Mouse (Mus musculus) left cerebral cortex, adult 9 months (tissue): Measurements from ENCODE around the gene Slc16a1.
A peak's percentile ranks its signal among the peaks of the same experiment; 100 is the strongest.
"Not testable (repeated sequence)": the region's sequence is repeated elsewhere in the genome, so short reads cannot be mapped to it uniquely, and the experiment has no call there.

Experiments
- DNase-seq, 2 experiments: peaks; one replicate each; pipeline ENCODE4 v3.0.0; 2022; ENCODE audit warnings: low spot score in 2 of 2

Gene Slc16a1

DNA sequence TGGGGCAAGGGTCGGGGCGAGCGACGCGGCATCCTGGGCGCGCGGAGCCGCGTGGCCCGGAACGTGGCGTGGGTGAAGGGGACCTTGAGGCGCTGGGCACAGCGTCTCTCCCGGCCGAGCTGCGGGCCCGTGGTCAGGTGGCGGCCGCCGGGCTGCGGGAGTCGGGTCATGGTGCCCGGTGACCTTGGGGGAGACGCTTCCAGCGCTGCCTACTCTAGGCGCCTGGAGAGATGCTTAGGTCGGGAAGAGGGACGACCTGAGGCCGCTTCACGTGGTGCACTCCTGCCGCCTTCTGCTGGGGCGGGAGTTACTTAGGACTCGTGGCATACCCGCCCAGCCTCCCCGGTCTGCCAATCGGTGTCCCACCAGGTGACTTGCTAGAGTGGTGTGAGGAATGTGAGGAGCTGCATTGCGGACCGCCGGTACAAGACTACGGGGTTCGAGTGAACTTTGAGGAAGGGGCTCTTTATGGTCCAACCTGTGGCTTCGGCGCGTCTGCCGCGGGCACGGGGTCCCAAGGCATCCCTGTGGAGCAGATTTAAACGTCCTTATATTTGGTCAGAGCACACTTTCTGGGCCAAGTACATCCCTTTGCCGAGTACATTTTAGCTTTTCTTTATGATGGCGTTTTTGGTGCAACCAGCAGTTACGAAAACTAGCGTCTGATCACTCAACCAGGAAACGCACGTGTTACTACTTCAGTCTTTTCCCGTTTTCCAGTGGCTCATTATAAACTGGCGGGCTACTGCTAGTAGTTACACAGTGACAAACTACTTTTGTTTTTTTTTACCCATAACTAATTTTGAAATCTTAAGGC is 672 bp downstream of the Slc16a1 start:
- DNase-seq: peak in 1 of 2 experiments; percentile 46

DNA sequence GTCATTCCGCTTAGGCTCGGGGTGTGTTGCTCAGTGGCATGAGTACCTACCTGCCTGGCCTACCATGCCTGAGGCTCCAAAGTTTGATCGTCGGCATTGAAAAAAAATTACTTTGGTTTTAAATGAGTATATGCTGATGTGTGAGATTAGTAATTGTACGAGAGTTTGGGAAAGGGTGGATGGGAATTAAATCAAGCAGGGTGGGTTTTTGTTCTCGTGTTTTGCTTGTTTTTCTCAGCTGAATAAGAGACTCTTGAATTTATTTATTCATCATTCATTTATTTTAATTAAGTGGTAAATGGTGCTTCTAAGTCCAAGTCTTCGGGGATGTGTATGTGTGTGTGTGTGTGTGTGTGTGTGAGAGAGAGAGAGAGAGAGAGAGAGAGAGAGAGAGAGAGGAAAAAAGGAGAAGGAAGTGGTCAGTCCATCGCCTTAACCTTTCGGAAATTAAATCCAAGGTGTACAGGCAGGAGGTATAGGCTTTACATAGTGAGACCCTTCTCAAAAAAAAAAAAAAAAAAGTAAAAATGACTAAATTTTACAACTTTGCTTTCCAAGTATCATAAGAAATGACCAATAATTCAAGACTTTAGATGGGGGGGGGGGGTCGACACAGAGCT is 1.4 kb downstream of the Slc16a1 start:
- no peak for DNase-seq

DNA sequence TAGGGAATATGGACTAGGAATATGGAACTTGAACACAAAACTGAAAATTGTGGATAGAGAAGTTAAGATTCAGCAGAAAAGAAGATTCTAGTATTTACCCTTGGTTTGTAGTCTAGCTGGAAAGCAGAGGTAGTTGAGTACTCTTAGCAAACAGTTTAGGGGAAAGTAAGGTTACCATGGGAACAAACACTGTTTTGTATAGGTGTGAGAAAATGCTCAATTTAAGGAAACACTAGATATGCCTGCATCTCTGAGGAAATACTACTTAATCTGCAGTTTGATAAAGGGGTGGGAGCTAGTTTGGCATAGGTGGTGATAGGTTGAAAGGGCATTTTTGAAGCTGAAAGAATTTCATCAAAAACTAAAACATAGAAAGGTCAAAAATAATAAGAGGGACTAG is 2.4 kb downstream of the Slc16a1 start:
- DNase-seq: no peak

DNA sequence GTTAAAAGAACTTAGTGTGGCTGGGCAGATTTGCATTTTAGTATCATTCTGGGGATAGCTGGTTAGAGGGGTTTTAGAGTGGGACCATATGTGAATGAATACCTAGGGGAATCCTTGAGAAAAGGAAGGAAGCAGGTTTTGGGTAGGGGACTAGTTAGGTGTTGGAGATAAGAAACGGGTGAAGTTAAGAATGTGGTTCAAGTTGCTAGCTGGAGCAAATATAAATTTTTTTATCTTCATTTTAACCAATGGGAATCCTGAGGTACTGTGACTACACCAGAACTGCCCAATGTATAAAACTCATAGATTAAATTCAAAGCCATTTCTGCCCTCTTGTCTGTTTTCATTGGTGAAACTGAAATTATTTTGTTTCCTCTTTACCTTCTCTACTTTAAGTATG is 2.8 kb downstream of the Slc16a1 start:
- DNase-seq: no peak

DNA sequence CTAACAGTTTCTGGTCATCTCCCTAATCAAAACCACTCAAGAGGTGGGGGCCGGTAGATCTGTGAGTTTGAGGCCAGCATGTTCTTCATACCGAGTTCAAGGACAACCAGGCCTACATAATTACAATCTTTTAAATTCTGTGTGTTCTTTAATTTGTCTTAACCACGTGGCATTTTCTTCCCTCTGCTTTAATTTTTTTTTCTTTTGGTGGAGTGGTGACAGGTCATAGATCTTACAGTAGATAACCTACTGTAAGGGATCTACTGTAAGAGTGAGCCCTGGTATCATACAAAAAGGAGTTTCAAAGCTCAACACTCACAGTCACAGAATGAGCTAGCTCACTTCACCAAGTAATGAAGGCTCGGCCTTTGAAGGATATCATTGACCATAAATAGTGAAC is 4.6 kb downstream of the Slc16a1 start:
- no peak for DNase-seq

DNA sequence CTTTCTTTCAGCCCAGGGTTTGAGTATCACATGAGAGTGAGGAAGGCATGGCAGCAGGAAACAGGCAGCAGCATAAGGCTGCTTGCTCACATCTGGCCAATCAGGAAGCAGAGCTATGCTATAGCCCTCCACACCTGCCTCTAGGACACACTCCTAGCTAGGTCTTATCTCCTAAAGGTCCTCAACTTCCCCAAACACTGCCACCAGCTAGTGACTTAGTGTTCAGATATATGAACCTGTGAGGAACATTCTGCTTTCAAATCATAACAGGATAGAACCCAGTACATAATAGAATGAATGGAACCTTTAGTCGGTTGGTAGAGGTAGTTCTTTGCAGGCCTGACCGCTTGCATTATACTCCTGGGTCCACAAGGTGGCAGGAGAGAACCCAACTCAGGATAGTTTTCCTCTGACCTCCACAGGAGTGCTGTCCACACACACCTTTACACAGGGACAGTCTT is 5.4 kb downstream of the Slc16a1 start:
- DNase-seq: peak in 1 of 2 experiments; percentile 64

DNA sequence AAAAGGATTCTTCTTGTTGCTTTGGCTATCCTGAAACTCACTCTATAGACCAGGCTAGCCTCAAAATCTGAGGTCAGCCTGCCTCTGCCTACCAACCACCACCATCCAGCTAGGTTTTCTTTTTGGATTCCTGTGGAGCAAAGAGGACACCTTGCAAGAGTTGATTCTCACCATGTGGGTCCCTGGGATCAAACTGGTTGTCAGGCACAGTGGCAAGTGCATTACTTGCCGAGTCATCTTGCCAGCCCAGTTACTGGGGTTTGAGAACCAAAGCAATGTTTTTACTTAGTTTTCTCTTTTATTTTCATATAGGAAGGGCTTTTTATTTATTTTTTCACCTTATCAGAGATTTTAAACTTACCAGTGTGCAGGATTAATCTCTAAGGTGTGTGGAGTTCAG is 5.9 kb downstream of the Slc16a1 start:
- no peak for DNase-seq

DNA sequence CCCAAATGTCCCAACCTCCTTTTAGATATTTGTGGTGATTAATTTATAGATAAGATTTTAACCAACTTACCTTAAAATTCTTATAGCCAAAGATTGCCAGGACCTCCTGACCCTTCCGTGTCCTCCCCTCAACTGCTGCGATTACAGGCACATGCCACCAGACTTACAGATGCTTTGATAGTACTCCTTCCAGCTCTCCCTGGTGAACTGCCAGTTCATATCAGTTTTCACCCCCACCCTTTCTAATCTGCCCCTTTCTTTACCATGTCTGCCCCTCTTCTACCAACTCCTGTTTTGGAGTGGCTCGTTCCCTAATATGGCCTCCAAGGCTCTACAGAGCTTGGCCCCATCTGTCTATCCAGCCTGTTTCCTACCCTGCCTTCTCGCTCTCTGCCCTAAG is 15.8 kb downstream of the Slc16a1 start:
- DNase-seq: no peak

DNA sequence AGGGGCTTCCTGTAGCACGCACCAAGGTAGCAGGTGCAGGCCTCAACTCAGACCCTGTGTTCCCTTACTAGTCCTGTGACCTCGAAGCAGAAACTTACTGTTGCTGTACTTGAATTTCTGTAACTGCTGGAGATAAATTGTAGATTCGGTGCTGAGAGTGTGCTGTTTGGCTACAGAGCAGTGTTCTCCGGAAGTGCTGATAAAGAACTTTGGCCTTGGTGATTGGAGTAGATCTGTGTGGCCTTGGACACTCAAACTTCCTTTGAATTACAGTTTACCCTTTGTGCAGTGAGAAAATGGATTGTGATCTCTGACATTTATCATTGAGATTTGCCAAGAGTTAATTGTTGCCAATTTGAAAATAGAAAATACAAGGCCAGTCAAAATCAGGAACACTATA is 16.5 kb downstream of the Slc16a1 start:
- DNase-seq: no peak

DNA sequence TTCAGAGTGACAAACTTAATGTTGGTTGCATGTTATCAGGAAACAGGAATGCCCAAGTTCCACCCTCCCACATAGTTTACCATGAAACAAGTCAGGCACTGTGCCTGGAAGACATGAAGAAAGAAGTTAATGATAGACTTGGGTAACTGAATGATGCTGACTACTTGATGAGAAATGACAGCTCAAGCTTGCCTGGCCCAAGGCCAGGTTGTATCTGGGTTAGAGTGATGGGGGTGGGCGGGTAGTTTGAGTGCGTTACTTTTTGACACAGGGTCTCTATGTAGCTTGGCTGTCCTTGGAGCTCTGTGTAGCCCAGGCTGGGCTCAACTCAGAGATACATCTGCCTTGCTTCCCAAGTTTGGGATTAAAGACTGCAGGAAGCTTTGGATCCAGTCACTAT is 20.2 kb downstream of the Slc16a1 start:
- DNase-seq: no peak

DNA sequence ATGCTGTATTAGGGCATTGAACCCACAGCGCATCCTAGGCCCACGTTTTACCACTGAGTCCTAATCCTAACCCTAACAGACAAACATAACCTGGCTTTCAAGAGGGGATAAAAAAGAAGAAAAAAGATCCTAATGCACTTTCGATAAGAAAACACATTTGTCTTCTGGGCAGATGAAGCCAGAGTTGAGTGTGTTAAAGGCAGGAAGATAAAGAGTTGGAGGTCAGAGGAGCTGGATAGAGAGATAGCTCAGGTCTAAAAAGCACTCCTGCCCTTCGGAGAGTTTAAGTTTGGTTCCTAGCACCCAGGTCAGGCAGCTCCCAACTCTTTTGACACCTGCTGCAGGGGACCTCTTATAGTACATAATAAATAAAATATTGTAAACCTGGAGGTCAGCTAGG is 21.3 kb downstream of the Slc16a1 start:
- no peak for DNase-seq

DNA sequence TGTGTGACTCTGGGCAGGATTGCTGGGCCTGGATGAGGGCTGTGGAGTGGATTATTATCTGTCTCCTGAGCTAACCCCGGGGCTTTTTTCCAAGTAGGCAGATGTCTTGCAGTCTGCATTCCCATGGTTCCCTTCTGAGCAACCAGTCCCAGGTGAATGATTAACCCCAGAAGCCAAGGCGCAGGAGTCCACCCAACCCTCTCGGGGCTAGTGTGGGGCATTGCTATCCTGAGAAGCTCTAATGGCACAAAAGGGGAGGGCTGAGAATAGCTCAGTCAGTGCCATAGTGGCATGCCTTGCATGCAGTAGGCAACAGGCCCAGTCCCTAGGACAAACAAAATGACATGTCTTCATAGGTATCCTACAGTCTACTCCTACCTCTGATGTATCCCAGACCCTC is 22.1 kb downstream of the Slc16a1 start:
- DNase-seq: no peak

DNA sequence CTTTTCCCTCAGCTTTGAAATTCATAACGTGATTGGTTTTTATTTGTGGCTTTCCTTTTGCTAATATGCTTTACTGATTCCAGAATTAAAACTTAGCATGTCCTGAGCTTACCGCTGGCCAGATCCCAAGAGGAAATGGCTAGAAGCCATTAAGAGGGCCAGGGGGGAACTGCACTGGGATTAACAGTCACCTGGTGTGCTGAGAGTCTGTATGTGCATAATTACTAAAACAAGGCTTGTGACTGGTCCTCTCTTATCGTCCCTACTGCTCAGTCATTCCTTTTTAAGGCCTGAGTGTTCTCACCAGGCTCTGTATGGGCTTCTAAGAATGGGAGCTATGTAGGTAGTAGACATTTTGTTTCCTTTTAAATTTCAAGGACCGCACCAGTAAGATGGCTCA is 23.5 kb downstream of the Slc16a1 start:
- no peak for DNase-seq

DNA sequence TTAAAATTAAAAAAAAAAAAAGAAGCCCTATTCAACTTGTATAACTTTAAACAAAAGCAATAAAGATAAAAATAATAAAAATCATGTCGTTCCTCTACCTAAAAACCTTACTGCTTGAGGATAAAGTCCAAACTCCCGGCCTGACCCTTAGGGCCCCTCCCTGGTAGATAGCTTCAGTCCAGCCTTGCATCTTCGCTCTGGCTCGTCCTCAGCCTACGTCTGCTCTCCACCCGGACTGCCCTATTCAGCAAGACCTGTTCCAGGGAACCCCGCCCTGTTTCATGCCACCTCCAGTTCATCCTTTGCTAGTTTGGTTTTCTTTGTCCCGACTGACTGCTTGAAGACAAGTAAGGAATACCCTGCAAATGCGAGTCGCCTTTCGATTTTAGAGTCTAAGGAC is 24.5 kb downstream of the Slc16a1 start:
- DNase-seq: no peak

DNA sequence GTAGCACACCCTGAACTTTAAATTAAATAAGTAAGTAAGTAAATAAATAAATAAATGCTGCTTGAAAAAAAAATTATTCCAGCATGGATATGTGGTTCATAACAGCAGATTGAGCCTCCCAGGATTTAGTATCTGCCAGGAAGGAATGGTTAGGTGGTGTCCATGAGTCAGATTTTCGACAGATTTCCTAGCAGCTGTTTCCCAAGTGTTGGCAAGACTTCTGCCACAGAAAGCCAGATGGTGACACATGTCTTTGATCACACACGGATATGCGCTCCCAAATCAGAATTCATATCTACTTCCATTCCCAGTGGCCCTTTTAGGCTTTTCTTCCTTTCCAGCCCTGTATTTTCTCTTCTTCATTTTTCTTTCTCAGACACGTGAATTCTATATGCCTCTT is 28.5 kb downstream of the Slc16a1 start:
- peak; percentile 59 to 91 for DNase-seq

DNA sequence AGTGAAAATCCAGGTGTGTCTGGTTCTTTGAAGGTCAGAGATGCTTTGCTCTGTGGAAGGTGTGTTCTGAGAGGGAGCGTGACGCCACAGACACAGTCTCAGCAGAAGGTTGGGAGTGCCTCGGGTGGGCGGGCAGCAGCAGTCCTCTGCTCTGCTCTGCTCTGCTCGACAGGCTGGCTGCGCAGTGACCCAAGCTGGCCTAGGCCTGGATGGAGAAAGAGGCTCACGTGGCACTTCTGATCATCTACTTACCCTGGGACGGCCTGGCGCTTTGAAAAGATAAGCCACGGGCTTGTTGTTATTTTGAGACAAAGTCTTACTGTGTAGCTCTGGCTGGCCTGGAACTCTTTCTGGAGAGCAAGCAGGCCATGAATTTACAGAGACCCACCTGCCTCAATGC is 29.0 kb downstream of the Slc16a1 start:
- peak in 1 of 2 experiments; percentile 36 for DNase-seq

DNA sequence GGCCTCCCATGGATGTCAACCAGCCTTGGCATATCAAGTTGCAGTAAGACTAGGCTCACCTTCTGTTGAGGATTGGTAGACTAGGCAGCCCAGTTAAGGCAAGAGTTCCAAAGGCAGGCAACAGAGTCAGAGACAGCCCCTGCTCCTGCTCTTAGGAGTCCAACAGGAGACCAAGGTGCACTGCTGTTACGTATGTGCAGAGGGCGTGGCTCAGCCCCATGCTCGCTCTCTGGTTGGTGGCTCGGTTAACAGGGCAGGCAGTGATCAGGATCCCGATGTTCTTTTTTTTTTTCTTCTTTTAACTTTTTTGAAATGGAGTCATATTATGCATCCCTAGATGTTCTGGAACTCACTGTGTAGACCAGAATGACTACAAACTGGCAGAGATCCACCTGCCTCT is 30.5 kb downstream of the Slc16a1 start:
- DNase-seq: no peak

DNA sequence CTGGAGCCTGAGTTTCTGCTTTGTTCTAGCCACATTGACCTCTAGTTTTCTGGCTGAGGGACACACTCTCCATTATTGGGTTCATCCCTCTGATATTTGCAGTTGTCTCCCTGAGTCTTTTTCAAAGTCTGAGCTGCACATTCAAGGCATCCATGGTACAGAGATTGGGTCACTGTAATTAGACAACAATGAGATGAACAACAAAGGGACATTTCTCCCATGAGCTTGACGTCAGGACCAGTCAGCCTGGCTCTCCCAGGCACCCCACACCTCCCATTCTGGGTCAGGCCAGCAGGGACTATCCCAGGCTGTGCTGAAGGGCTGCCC is 31.4 kb downstream of the Slc16a1 start:
- DNase-seq: no peak

DNA sequence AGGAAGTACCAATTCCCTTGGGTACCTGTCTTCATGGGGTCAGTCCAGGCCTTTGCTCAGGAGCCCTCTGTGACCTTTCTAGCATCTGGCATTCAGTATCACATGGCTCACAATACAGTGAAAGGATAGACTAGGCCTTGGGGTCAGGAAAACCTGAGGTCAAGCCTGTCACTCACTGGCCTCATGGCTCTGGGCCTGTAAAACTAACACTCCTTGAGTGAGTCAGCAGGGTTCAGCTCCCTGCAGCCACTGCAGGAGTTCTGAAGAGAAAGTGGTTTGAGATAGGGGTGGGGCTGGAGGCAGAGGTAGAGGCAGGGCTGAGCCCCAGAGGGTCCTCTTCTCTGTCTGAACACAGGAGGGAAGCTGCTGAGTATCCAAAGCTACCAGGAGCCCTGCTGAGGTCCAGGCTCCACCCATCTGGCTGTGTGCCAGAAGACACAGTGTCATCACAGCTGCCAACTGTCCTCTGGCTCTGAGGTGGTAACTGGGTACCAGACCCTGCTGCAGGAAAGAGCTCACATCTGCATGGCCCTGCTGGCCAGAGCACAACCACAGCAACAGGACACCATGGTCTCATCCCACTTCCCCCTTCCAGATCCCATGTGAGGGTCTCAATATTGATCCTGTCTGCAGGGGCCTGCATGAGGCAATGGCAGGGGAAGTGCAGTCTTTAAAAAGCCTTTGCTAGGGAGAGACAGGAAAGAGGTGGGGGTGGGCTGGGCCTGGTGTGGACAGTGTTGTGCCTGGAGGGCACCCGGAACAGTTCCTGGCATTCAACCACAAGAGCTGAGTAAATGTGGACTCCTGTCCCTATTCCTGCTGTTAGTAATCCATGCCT is 31.9 kb downstream of the Slc16a1 start:
- not testable (repeated sequence) for DNase-seq

DNA sequence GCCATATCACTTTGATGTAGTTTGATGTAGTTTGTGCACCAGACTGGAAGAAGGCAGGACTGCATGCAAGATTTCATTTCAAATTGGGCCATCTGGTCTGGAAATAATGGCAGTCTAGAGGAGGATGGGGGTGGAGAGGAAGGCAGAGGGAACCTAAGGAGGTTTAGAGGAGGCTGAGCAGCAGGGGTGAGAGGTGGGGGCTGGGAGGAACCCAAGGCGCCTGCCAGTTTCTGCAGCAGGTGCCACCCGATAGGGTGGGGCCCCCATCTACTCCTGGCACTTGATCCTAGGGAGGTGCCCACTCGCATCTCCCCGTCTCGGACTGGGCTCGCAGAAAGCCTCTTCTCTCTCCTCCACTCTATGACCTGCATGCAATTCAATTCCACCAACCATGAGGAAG is 33.1 kb downstream of the Slc16a1 start:
- DNase-seq: peak in 1 of 2 experiments; percentile 41

DNA sequence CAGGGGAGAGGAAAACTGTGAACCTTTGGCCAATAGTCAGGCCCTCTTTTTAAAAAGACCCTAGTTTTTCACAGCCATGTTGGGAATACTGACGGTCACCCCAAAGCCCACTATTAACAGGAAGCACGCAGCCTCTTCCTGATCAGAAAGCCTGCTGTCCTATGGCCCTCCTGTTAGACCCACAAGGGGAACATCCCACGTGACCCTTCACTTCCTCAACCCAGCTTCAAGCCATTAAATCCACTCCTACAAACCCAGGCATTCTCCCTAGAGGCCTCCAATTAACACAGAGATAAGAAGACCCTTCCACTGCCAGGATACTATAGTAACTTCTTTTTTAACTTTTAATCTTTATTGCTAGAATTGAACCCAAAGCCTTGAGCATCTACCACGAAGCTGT is 33.6 kb downstream of the Slc16a1 start:
- DNase-seq: no peak

DNA sequence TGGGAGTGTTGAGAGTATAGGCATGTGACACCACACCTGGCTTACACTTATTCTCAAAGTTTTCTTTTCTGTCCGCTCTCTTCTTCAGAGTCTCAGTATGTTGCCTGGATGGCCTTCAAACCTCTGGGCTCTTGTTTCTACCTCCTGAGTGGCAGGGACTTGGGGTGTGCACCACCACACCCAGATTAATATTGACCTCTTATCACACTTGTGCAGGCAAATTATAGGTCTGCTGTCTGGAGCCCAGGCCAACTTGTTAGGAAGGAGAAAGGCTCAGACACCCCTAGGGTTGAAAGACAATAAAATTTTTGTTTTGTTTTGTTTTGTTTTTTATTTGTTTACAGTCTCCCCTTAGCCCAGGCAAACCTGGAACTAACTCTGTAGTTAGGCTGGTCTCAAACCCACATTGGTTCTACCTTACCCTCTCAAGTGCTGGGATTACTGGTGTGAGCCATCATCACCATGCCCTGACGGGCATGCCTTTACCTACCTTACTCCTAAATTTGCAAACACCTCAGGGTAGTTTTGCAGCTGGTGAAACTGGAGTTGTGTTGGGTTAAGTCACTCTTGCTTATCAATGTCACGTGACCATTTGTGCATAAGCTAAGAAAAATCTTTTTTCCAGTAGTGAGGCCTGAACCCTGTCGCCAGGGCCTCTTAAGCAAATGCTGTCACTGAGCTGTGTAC is 35.3 kb downstream of the Slc16a1 start:
- no peak for DNase-seq
